Mouse (Mus musculus) spleen, adult 2 months (tissue): ENCODE results near the gene Camta1. TPM values are rescaled to one million over a fixed set of nuclear protein-coding genes. Genes with fewer than 3 reads are reported as not detected.

Source experiments
- DNase-seq, 2 experiments: peaks; one replicate each; pipeline versions ENCODE4 v3.0.0 to v3.0.0-alpha.2; 2012 to 2021; ENCODE audit warnings: low spot score in 2 of 2, low read depth in 1 of 2
- H3K27ac ChIP-seq: fragments of 200-500 bp; 2 replicates; pipeline ENCODE4 v1.5.1; 2012; ENCODE audit warnings: low read length, inconsistent platforms; ENCODE audit not compliant: insufficient read depth
- H3K27me3 ChIP-seq: fragments of 200-500 bp; 2 replicates; pipeline ENCODE4 v1.6.1; 2012; ENCODE audit warnings: mild to moderate bottlenecking, moderate library complexity, low read length, inconsistent platforms; ENCODE audit not compliant: control insufficient read depth, insufficient read depth
- H3K36me3 ChIP-seq: fragments of 200-500 bp; 2 replicates; pipeline ENCODE4 v1.6.1; 2012; ENCODE audit warnings: mild to moderate bottlenecking, low read length, inconsistent platforms; ENCODE audit not compliant: control insufficient read depth, insufficient read depth
- H3K4me1 ChIP-seq: fragments of 200-500 bp; 2 replicates; pipeline ENCODE4 v1.6.1; 2011; ENCODE audit warnings: inconsistent platforms; ENCODE audit not compliant: control insufficient read depth, insufficient read depth, insufficient read length
- H3K4me3 ChIP-seq: fragments of 200-500 bp; 2 replicates; pipeline ENCODE4 v1.5.1; 2011; ENCODE audit warnings: mild to moderate bottlenecking, inconsistent platforms; ENCODE audit not compliant: insufficient read depth, insufficient read length; ENCODE audit errors: extremely low read depth
- CTCF ChIP-seq: fragments of 200-500 bp; IDR thresholded peaks from 2 replicates; pipeline ENCODE4 v1.5.1; 2011; ENCODE audit warnings: mild to moderate bottlenecking, inconsistent platforms; ENCODE audit not compliant: insufficient read depth, insufficient read length, insufficient replicate concordance; ENCODE audit errors: extremely low read depth
- POLR2A ChIP-seq: fragments of 200-500 bp; IDR thresholded peaks from 2 replicates; pipeline ENCODE4 v1.6.1; 2011; ENCODE audit warnings: low read depth, low read length, inconsistent platforms
- WGBS: fragments of 180-500 bp; shearing (Covaris S2); methylation state at CpG from one replicate; pipeline ENCODE4 v1.1.7; 2018; 5-methylcytosine and 5-hydroxymethylcytosine counted together
- polyA plus RNA-seq: library from polyadenylated mRNA; depleted of rRNA; stranded (reverse); fragments of >200 nt; gene quantifications from 2 replicates; pipeline ENCODE4 v1.2.3, GENCODE M21; 2012

The Camta1 gene
- polyA plus RNA-seq, 1 experiment = 7.7 TPM

GRCm38 (mm10) chr4:151215866-151216265 is 645.8 kb downstream of the Camta1 start:
- WGBS = 63% methylated on average over 4 of the region's 4 CpGs
- TF ChIP-seq CTCF (no peak), POLR2A (no peak)
- H3K27me3 ChIP-seq = no peaks in the 10 kb centered on the region
- H3K4me1 ChIP-seq = no peaks in the 10 kb centered on the region
- no peaks in the 10 kb centered on the region for H3K36me3 ChIP-seq
- no peak overlapping the region for H3K27ac ChIP-seq
- no peak overlapping the region for H3K4me3 ChIP-seq
- no peak for DNase-seq

- TF ChIP-seq CTCF (no peak), POLR2A (no peak)
- DNase-seq = no peak
- H3K4me3 ChIP-seq = no peak overlapping the region
These were observed 646.5 kb downstream of the Camta1 start for GRCm38 (mm10) chr4:151215179-151215578.

DNA sequence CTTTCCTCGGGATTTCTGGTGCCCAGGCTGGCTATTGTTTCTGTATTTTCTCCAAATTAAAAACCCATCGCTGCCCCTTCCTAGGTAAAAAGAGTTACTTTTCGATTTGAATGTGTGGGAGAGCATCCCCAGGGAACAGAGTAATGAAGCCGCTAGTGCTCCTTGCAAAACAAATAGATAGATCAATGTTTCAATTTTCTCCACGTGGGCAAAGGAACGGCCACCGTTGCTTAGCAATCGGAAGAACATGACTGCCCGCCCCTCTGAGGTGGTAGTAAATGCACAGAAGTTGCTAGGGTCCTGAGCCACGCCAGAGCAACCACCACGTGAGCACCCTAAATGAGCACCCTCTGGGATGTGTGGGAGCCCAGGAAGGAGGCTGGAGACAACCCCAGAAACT is 648.2 kb downstream of the Camta1 start:
- H3K4me1 ChIP-seq = no peaks in the 10 kb centered on the region
- DNase-seq = no peak
- no peak overlapping the region for H3K4me3 ChIP-seq
- no peak overlapping the region for H3K27ac ChIP-seq
- H3K36me3 ChIP-seq = no peaks in the 10 kb centered on the region
- H3K27me3 ChIP-seq = no peaks in the 10 kb centered on the region
- TF ChIP-seq CTCF = no peak
- no peak for TF ChIP-seq POLR2A
- WGBS = 83% methylated on average over 11 of the region's 11 CpGs

More at GRCm38 (mm10) chr4:151215179-151215578, 646.5 kb downstream of the Camta1 start:
- Histone ChIP-seq H3K27ac (no peak overlapping the region), H3K36me3 (no peaks in the 10 kb centered on the region), H3K4me1 (no peaks in the 10 kb centered on the region), H3K27me3 (no peaks in the 10 kb centered on the region)
- WGBS = 38% methylated on average over 1 of the region's 1 CpGs

DNA sequence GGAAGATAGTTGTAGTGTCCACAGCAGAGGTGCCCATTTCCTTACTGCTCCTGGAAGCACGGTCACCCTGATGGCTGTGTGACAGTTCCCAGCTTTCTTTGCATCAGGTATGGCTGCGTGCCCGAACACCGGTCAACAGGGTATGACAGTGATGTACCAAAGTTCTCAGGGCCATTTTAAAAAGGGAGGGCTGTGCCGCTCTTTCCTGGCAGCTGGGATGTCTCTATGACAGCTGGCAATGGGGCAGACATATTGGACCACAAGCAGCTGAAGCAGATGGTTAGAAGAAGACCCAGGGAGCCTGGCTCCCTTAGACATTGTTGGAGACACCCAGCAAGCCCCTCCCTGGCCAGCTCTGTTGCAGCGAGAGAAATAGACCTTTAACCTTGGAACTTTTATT is 649.7 kb downstream of the Camta1 start:
- H3K27ac ChIP-seq = no peak overlapping the region
- no peaks in the 10 kb centered on the region for H3K27me3 ChIP-seq
- no peaks in the 10 kb centered on the region for H3K4me1 ChIP-seq
- DNase-seq = no peak
- 91% methylated on average over 6 of the region's 6 CpGs for WGBS
- H3K4me3 ChIP-seq = no peak overlapping the region
- no peaks in the 10 kb centered on the region for H3K36me3 ChIP-seq
- TF ChIP-seq POLR2A (no peak), CTCF (no peak)

GRCm38 (mm10) chr4:151207566-151207965 is 654.1 kb downstream of the Camta1 start:
- 94% methylated on average over 7 of the region's 7 CpGs for WGBS

DNA sequence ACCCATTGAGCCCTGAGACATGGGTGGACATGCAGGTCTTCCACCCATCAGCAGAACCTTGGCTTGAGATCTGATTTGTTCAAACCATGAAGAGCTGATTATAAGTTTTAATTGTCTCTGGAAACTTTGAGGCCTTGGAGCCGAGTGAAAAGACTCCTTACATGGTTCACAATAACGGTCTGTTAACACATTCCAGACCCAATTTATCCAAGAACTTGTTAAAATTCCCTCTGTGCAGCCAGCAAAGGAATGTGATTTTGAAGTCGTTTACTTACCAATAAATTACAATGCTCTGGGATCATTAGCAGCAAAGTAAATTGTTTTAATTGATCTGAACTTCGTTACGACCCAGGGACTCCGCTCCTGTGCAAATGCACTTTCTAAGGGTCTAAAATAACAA is 658.8 kb downstream of the Camta1 start:
- Histone ChIP-seq H3K4me1 (no peaks in the 10 kb centered on the region), H3K27ac (no peak overlapping the region), H3K27me3 (no peaks in the 10 kb centered on the region), H3K36me3 (no peaks in the 10 kb centered on the region), H3K4me3 (no peak overlapping the region)
- TF ChIP-seq POLR2A (no peak), CTCF (no peak)
- DNase-seq = no peak
- WGBS = 78% methylated on average over 6 of the region's 6 CpGs

More at GRCm38 (mm10) chr4:151207566-151207965, 654.1 kb downstream of the Camta1 start:
- Histone ChIP-seq H3K27me3 (no peaks in the 10 kb centered on the region), H3K27ac (no peak overlapping the region), H3K36me3 (no peaks in the 10 kb centered on the region), H3K4me3 (no peak overlapping the region), H3K4me1 (no peaks in the 10 kb centered on the region)
- no peak for TF ChIP-seq CTCF
- no peak for TF ChIP-seq POLR2A
- no peak for DNase-seq

- Histone ChIP-seq H3K27ac (no peak overlapping the region), H3K4me3 (no peak overlapping the region), H3K27me3 (no peaks in the 10 kb centered on the region), H3K4me1 (no peaks in the 10 kb centered on the region), H3K36me3 (no peaks in the 10 kb centered on the region)
- no peak for DNase-seq
- WGBS = 83% methylated on average over 9 of the region's 9 CpGs
- no peak for TF ChIP-seq POLR2A
These were observed 661.4 kb downstream of the Camta1 start for GRCm38 (mm10) chr4:151200316-151200715.

DNA sequence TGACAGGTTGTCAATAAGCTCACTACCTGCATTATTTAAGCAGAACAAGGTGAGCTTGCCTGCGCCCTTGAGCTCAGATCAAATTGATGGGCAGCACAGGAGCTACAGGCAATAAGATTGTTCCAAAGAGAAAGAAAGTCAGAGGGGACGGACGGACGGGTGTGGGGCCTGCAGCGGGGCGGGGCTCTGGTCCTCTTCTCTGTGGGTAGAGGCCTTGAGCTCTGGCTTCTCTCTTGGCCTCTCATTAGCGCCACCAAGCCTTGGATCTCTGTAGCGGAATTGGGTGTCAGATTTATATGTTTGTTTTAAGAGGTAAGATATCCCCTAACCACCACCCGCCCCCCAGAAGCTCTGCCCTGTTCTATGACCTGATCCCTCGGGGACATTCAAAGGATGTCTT is 666.5 kb downstream of the Camta1 start:
- 52% methylated on average over 10 of the region's 10 CpGs for WGBS
- Histone ChIP-seq H3K4me1 (no peaks in the 10 kb centered on the region), H3K27ac (no peak overlapping the region), H3K27me3 (no peaks in the 10 kb centered on the region), H3K36me3 (no peaks in the 10 kb centered on the region), H3K4me3 (no peak overlapping the region)
- no peak for DNase-seq
- no peak for TF ChIP-seq POLR2A
- TF ChIP-seq CTCF = no peak
